Mouse (Mus musculus): ENCODE results near the gene Nrxn3. TPM values are rescaled to one million over a fixed set of nuclear protein-coding genes. Genes with fewer than 3 reads are reported as not detected.

Nrxn3 gene
- polyA plus RNA-seq, 1 experiment = 0.08 TPM

DNA sequence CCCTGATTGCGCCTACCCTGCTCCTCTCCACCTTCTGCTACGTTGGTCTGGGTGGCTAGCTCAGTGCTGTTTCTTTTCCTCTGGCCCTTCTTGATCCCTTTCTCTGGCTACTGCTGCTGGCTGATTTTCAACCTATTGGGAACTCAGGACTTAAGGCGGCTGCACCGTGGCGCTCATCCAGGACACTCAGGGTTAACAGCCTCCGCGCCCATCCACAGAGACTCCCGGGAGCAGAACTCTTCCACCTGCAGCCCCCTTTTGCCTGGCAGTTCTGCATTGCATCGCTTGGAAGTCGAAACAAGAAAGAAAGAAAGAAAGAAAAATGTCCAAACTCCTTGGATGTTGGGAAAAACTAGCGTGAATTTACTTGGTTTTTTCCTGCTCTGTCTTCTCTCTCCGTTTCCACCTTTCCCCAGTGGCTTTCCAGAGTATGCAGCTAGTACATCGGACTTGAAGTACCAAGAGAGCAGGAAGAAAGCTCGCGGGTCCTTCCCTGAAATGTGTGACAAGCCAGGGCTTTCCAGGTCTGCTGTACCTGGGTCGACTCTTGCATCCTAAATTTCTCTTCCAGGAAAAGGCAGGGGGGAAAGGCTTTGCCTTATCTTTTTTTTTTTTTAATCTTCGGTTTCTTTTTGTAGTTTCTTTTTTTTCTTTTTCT lies 1090.0 kb downstream of the Nrxn3 start:
- no peak for DNase-seq (ENCODE audit: low read depth)

DNA sequence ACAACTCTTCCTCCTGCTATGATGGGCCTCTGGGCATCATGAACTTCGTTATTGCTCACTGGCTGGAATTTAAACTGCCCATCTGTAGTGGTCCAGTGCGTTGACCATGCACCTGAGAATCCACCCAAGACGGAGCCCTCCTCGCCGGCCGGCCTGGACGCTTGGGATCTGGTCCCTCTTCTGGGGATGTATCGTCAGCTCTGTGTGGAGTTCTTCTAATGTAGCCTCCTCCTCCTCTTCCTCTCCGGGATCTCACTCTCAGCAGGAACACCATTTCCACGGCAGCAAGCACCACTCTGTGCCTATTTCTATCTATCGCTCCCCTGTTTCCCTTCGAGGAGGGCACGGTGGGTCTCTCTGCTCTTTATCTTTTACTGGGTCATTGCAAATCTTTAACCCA lies 1090.6 kb downstream of the Nrxn3 start:
- no peak for DNase-seq (ENCODE audit: low read depth)

DNA sequence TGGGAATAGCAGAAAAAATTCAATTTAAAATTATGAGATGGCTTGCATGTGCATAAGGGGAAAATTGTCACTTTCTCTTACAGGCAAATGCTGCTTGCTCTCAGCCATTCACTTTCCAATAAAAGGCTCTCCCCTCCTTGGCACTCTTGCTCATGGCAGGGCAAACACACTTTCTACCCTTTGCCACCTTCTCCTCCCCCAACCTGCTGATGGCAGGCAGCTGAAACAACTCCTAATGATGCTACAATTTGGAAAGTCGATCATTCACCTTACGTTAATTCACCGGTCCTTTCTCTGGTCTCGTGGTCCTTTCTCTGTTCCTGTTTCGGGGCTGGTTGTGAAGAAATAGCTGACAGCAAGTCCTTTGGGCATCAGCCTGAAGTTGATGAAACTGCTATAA lies 1091.0 kb downstream of the Nrxn3 start:
- no peak for DNase-seq (ENCODE audit: low read depth)

DNA sequence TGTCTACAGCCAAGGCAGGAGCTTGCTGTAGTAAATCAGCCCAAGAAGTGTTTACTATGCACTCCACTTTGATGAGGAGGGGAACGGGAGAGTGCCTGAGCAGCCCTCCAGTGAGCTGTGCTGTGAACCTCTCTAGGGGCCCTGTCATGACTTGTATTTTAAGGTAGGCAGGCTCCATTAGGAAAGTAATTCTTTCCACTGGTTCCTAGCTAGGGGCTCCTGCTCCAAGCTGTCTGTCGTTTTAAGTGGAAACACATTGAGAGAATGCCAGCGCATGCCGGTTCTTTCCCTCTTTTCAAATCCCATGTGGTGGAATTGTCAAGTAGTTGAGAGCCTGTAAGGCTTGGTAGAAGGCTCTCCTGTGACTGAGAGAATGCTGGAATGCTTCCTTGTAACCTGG lies 1091.9 kb downstream of the Nrxn3 start:
- DNase-seq (ENCODE audit: low read depth) = no peak

DNA sequence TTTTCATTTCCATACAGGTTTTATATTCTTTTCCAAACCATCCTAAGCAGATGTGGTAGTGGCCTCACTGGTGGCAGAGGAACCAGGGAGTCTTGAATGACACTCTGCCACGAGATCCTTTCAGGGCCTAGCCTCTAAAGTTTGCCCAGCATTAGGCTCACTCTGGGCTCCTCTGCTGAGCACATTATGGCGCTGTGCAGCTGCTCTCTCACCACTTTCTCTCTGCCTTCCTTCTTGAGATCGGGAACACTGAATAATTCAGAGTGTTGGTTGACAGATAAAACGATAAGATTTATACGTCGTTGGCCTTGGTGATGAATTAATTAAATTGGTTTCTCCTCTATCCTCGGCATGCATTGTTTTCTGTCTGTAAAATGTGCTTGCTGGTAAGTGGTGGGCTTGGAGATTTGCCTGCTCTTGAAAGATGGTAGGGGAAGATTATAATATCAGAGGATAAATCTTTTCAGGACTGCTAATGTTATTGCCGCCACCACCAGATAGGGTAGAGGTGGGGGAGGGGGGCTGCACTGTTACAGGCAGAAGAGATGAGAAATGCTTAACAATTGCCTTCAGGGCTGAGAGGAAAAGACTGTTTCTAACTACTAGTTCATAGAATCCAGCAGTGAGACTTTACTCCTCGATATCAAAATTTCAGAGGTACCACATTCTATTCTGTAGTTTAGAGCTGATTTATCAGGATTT lies 1094.5 kb downstream of the Nrxn3 start:
- DNase-seq (ENCODE audit: low read depth) = no peak

DNA sequence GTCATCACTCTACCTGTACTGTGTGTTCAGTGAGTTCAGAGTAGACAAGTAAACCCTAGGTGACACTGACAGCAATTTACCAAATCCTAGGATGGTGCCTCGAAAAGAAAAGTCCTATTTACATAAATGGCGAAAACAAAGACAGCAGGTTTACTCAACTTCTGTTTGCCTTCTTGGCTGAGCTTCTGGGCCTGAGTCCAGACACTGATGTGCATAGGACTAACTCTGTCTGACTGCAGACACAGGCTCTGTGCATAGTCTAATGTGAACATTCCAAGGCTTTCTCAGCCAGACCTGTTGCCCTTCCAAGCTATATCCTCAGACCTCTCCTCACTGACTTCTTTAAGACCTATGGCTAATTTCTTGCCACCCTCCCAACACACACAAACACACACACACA lies 1095.5 kb downstream of the Nrxn3 start:
- DNase-seq (ENCODE audit: low read depth) = no peak

DNA sequence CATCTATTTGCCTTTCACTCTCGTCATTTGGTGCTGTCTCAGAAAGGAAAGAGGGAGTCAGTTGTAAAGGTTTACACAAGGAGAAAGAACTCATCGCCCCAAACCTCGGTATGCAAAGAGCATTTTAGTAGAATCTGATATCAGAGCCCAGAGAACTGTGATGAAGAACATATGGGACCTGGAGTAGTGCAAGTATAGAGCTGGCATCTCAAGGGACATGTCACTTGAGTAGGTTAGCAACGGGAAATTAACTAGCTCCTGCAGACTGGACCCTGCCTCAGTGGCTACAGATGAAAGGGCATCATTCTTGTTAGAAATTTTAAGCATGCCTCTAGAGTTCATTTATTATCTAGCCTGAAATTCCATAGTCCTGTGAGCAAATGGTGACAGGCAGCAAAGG lies 1099.5 kb downstream of the Nrxn3 start:
- no peak for DNase-seq (ENCODE audit: low read depth)

DNA sequence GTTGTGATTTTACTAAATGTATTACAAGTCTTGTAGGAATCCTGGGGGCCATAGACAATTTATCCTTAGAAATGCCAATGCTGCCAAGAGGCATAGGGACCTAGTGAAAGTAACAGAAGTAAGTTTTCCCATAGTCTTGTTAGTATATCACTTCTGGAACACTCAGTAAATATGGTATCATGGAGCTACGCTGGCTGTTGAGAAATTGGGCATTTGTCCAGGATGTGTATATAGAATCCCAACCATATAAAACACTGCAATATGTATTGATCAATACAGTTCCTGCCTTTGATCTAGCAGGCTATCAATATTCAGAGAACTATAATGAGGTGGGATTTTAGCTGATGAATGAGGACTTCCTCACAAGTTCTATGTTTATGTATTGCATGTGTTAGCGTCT lies 1107.3 kb downstream of the Nrxn3 start:
- DNase-seq (ENCODE audit: low read depth) = no peak

DNA sequence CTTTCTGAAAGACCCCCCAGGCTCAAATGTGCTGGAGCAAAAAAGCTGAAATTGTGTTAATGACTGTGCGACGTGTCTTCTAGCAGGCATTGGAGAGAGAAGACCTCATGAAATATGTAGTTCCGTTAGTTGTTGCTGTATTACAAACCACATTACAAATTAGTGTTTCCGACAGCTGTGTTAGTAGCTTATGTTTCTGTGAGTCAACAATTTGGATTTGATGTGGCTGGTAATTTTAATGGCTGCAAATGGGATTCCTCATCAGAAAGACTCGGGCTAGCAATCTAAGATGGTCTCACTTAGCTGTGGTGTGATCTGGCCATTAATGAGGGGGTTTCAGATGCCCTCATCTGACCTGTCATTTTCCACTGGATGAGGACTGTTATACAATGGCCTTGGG lies 1107.7 kb downstream of the Nrxn3 start:
- no peak for DNase-seq (ENCODE audit: low read depth)

DNA sequence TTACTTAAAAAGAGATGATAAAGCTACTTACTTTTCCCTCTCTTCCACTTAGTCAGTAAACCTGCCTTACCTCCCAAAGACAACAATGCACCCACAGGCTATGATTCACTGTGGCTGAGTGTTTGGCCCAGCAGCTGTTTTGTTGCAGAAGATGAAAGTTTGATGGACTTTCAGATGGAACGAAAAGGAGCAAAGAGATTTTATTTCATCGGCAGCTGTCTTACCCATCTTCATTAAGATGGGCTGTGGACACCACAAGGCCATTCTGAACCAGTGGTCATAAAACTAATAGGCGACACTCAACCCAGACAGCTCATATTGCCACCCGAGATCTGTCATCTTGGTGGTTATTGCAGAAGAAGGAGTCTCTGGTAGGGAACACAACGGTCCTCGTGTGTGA lies 1108.6 kb downstream of the Nrxn3 start:
- DNase-seq (ENCODE audit: low read depth) = no peak

DNA sequence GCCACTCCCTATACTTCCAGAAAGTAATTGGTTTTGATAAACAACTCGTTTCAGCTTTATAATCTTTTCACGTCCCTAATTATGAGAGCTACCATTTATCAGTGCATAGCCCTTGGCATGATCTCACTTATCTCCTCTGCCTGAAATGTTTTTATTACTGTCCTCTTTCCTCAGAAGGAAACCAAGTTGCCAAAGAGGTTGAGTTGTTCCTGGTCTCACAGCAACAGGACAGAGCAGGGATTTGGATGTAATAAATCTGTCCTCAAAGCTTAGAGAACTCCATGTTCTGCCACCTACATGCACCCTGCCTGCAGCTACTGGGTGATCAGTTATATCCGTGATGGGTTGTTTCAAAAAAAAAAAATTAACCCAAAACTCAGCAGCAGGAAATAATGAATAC lies 1113.6 kb downstream of the Nrxn3 start:
- peak; percentile 72 for DNase-seq (ENCODE audit: low read depth)

DNA sequence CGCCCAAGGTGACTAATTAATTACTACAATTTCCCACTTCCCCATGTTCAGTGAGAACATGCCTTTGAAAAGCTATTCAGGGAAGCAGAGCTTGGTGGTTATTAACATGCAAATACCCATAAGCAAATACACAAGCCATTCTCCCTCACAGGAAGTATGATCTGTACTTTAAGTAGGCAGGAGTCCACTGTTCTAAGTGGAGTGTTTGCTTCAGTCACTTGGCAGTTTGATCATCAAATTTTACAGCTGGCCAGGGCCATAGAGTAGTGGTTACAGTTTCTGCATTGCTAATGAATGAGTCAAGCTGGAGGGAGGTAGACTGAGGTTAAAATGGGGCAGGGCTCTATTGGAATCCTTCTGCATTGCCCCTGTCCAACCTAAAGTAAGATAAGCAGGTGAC lies 1120.2 kb downstream of the Nrxn3 start:
- DNase-seq (ENCODE audit: low read depth) = no peak

DNA sequence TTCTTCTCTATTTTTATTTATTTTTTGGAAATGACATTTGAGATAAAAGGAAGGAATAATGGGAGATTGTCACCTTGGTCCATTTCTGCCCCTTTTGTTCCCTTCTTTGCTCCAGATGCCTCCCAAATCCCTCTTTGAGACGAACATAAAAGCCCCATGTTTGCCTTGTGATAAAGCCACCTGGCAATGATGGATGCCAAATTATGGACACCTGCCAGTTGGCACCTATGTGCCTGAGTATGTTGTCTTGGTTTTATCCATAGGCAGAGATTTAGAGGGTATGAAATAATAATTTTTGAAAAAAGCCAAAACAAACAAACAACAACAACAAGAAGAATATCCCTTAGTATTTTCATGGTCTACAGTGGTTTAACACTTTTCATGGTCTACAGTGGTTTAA lies 1125.4 kb downstream of the Nrxn3 start:
- DNase-seq (ENCODE audit: low read depth) = no peak

DNA sequence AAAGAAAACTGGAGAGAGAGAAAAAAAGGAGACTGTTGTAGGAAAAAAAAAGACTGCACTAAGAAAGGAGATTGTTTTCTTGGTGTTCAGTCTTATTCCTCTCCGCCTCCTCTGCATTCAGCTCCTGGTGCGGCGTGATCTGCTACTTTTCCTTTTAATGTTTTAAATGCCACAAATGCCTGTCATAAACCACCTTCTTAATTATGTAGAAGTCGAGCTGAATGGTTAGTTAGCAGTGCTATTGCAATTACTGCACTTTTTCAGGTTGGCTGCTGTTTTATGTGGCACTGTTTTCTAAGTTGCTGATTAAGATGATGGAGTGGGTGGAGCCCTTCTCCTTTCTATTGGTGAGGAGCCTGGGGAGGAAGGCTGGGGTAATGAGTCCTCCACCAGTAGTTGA lies 1131.7 kb downstream of the Nrxn3 start:
- no peak for DNase-seq (ENCODE audit: low read depth)

DNA sequence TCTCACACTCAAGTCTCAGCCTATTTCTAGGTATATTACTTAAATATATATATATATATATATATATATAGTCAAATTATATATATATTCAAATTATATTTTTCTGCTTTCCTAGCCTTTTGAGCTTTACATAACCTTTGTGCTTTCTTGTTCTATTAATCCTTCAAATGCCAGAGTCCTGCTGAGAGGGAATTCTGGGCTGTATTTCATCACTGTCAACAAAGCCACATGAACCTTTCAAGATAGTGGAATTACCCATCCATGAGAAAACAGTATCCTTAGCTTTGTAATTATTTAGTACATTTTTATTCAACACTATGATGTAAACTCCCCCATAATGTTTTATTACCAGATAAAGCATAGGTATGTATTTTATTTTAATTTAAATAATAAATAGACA lies 1144.4 kb downstream of the Nrxn3 start:
- DNase-seq (ENCODE audit: low read depth) = no peak

DNA sequence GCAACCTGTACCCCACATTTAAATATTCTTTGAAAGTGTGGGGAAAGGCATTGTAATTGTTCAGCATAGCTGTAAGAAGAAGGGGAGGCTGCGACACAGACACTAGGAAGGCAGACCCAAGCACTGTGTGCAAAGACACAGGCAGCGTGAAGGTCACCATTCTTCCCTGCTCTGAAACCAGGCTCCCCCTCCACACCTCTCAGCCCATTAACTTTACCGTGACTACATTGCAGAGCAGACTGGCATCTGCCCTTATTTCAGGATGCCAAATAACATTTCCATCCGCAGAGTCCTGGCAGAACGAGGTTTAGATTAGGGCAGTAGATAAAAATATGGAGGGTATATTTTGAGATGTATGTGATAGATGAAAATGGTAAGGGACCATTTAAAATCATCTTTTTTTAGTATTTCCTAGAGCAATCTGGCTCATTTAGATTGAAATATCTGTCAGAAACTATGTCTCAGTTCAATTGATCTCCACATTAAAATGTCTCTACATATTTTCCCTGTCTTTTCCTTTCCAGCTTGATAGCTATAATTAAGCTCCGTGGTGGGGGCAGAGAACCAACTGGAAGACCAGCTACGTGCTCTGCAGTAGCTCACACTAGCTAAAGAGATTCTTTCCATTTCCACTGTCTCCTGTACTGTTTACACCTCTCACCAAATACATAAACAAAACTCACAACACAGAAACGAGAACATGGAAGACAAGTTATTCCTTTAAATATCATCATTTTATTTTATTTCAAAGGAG lies 1160.1 kb downstream of the Nrxn3 start:
- DNase-seq (ENCODE audit: low read depth) = no peak

DNA sequence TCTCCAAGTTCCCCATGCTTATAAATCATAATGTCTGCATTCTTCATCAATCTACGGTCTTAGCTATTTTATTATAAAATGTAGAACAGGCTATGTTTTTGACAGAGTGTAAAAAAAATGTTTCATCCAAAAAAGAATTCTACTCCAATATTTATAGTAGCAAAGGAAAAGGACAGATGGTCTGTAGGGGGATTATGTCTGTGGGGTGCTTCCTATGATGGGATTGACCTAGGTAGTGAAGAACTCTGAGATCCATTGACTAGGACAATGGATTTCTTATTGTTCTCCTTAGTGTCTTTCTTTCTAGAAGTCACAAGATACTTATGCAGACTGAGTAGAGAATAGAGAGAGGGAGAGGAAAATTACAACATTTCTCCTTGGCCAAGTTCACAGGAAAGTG lies 1161.9 kb downstream of the Nrxn3 start:
- DNase-seq (ENCODE audit: low read depth) = no peak

DNA sequence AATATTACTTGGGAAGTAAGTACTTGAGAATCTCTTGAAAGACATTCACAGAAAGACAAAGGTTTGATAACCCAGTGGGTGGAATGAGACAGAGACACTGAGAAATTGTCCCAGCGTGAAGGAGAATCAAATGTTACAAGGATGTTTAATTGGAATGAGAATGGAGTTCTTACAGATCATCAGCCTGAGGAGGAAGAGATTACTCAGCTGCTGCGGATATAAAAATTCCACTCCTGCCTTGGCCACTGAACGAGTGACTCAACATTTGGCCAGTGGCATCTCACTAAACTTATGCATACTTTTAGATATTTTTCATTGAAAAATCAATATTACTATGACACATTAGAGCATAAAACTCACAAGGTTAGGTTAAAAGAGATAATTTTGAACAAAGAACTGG lies 1166.0 kb downstream of the Nrxn3 start:
- no peak for DNase-seq (ENCODE audit: low read depth)

DNA sequence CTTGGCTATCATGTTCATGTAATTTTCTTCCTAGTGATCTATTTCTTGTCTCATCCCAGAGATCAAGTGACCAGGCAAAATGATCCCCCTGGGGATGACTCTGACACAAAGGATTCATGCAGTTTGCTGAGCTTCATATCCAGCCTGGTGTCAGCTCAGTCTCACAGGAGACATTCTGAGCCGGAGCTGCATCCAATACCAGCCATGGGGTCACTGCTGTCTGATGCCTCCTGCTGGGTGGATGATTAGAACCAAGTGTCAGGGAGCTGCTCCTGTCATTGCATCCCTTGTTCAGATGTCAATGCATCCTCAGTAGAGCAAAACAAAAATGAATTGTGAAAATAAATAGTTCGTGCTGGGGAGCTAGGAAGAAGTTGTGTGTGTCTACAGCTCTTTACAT lies 1174.2 kb downstream of the Nrxn3 start:
- no peak for DNase-seq (ENCODE audit: low read depth)

DNA sequence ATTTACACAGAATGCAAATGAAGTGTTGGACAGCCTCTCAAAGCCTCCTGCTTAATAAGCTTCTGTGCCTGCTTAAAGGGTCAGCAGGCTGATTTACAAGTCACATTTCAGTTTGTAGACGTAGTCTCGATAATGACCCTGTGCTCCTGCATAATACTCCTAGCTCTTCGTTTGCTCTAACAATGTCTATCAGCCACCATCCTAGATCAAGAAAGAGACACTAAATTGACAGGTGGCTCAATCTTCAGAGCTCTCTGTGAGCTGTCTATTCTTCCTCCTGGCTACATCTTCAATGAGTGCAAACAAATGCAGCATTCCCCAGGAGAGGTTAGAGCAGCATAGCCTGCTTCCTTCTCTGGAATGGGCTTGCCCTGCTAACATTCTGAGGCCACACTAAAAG lies 1186.9 kb downstream of the Nrxn3 start:
- DNase-seq (ENCODE audit: low read depth) = no peak

DNA sequence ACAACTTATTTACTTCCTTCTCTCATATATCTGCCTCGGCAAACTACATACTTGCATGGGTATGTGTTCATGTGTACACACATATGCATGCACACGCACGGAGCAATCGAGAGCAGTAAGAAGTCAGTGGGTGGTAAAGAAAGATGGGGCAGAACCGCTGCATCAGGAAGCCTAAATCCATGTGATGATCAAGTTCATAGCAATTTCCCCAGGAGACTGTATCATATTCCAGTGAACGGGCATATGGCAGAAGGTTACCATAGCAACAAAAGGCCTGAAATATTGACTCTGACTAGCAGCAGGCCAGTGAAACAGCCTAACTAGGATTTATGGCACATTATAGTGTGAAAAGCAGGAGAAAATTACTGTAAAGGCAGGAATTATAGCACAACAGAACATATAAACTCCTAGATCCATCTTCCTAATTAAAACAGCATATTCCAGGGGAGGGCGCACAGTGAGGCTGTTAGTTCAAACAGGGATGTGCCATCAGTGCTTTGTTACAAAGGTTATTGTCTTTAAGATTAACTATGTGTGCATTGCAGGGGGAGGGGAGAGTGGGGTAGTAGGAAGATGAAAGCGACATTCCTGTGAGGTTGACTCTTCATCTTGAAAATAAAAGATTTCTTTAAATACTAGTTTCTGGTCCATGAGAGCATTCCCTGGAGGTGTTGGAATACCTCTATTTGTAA lies 1195.6 kb downstream of the Nrxn3 start:
- no peak for DNase-seq (ENCODE audit: low read depth)

DNA sequence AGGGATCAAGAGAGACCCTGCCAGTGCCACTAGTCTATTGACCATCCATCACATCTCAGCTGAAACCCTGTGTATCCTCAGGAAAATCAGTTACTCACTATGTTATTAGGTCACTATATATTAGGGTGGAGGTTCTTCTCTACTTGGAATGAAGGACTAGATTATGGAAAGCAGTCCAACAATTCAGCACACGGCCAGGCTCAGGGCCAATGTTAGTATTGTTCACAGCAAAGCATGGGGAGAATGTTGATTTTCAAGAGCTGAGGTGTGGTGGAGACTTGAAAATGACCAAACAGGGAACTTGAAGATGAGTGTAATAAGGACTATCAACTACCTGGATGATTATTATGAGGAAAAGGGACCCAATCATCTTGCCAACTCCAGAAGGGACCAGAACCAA lies 1209.7 kb downstream of the Nrxn3 start:
- DNase-seq (ENCODE audit: low read depth) = no peak

DNA sequence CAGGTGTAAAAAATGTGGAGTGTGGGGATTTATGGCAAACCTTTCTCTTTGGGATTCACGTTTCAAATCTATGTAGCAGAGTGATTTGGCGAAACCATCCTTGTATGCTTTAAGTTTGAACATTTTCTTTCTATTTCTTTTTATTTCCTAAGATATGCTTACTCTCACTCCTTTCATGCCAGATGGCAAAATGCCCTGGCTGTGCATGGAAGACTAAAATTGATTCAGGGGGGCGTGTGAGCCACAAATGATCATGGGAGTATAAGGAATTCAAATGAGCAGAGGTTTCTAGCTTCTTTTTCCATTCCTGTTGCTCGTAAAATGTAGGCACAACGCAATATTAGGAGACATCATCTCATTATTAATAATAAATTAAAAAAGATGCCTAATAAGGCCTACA lies 1211.0 kb downstream of the Nrxn3 start:
- no peak for DNase-seq (ENCODE audit: low read depth)
